Mouse (Mus musculus) left cerebral cortex, postnatal 10 days (tissue): Measurements from ENCODE around the gene Fam98a. TPM values are rescaled to one million over a fixed set of nuclear protein-coding genes. Genes with fewer than 3 reads are reported as not detected.

Experiments used
- DNase-seq, 2 experiments: peaks; one replicate each; pipeline ENCODE4 v3.0.0; 2021 to 2022; ENCODE audit warnings: low spot score in 2 of 2, mixed read lengths in 1 of 2; ENCODE audit errors: extremely low spot score in 1 of 2
- intact Hi-C: fragments of 180-260 bp; cut with DNase I; formaldehyde crosslinking; loops from one replicate; pipeline ENCODE4 v1.15.1; 2025
- total RNA-seq, 2 experiments: library from RNA; stranded (reverse); gene quantifications; 2 replicates each; pipeline ENCODE4 v1.2.3; 2021

Fam98a gene
- total RNA-seq, 2 experiments from 2014 or later: 52.9 to 61.7 TPM

GRCm38 (mm10) chr17:75529222-75529935 is 22.4 kb downstream of the Fam98a start:
- DNase-seq: no peak
- intact Hi-C loops: no loop called here

DNA sequence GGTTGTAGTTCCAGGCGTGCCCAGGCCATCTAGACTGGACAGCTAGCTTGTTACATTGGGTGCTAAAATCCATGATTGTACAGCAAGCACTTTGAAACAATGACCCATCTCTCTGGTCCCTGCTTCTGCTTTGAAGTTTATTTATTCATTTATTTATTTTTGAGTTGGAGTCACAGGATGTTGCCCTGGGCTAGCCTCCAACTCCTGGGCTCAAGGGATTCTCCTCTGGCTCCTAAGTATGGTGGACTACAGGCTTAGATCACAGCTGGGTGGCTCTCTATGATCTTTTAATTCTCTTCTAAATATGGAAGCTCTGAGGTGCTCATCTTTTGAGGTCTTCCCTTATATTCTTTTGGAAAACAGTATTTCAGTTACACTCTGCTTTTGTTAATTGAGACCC is 25.3 kb downstream of the Fam98a start:
- intact Hi-C loops: no loop called here

DNA sequence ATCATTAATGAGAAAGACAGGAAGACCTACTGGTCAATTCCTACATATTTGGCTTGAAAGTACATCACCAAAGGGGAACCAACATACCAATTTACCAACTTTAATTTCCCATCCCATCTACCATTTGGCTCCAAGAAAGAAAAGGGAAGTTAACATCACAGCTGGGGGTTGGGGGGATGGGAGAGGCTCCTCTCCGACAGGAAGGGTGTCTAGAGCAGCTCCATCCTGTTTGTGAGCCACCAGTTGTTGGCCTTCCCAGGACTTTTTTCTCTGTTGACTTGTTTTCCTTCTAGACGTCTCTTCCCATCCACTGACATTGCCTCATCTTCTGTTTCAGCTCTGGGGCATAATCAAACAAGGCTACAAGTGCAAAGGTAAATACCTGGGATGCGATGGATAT is 27.9 kb downstream of the Fam98a start:
- DNase-seq: peak in 1 of 2 experiments; percentile 85
- intact Hi-C loops: no loop called here

More for the DNA sequence above, 25.3 kb downstream of the Fam98a start:
- peak in 1 of 2 experiments; percentile 69 for DNase-seq

DNA sequence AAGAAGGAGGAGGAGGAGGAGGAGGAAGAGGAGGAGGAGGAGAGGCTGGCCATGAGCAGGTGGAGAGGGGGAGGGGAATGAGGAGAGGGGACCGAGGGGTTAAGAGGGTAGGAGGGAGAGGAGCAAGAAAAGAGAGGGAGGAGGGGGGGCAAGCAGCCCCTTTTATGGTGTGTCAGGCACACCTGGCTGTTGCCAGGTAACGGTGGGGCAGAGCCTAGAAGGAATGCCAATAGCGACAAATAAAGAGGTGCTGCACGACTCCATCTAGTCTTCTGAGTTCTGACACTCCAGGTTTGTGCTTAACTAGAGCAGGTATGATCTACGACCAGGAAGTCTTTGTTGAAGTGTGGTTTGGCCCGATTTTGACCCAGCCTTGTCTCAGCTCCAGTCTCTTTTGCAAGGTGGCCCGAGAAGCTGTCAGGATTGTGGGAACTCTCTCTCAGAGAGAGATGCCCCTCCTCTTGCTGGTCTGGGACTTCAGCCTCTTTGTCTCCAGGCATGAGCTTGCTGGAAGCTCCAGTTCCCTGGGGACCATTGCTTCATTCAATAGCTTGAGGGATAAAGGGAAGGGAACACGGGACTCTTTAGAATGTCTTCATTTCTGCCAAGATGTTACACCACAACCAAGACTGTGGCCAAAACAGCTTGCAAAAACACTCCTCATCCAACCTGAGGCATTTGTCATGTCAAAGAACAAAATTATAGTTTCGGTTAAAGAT is 29.2 kb downstream of the Fam98a start:
- DNase-seq: no peak
- intact Hi-C loops: no loop called here

- DNase-seq: no peak
- intact Hi-C loops: no loop called here
Measured at GRCm38 (mm10) chr17:75521236-75521842, 30.4 kb downstream of the Fam98a start.

GRCm38 (mm10) chr17:75519239-75519900 is 32.4 kb downstream of the Fam98a start:
- DNase-seq: no peak
- intact Hi-C loops: no loop called here

- DNase-seq: no peak
- intact Hi-C loops: no loop called here
Measured at GRCm38 (mm10) chr17:75518181-75518901, 33.4 kb downstream of the Fam98a start.

GRCm38 (mm10) chr17:75516591-75516990 is 35.2 kb downstream of the Fam98a start:
- DNase-seq: no peak
- intact Hi-C loops: no loop called here

DNA sequence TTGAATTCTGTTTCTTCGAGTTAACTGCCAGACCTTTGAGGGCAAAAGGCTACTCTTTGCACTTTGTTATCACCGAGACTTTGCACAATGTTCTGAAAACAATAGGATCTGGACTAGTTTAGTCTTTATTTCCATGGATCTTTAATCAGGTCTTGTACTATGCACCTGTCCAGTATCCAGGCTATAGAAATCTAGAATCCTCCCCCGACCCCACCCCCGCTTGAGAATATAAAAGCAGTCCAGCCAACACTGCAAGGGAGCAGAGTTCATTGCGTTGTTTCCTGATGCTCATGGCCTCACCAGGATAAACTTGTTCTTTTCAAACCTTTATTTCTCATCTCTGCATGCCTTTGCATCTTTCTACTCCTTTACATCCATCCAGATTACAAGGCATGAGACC is 42.5 kb downstream of the Fam98a start:
- DNase-seq: no peak
- intact Hi-C loops: no loop called here

- intact Hi-C loops: no loop called here
- no peak for DNase-seq
Measured at GRCm38 (mm10) chr17:75506708-75507641, 44.8 kb downstream of the Fam98a start.

GRCm38 (mm10) chr17:75506097-75506675 is 45.6 kb downstream of the Fam98a start:
- no peak for DNase-seq
- intact Hi-C loops: no loop called here

- intact Hi-C loops: no loop called here
- DNase-seq: no peak
Measured at GRCm38 (mm10) chr17:75505053-75505452, 46.7 kb downstream of the Fam98a start.

- no peak for DNase-seq
- intact Hi-C loops: no loop called here
Measured at GRCm38 (mm10) chr17:75503031-75503430, 48.7 kb downstream of the Fam98a start.

- intact Hi-C loops: no loop called here
- no peak for DNase-seq
Measured at GRCm38 (mm10) chr17:75498241-75498651, 53.5 kb downstream of the Fam98a start.

DNA sequence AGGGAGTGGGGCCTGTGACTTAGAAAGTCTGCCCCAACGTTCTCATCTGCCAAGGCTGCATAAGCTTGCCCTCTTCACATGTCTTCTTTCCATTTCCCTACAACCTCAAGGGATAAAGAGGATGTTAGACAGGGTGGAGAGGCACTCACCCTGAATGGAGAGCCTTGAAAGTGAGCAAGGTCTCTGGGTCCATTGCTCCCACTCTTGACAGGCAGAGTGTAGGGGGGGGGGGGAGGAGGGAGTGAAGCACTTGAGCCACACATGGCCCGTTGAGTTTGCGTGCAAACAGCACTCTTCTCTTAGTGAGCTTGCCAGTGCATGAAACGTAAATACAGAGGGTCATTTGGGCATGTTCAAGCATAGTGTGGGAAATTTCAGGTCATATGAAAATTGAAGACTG is 56.5 kb downstream of the Fam98a start:
- intact Hi-C loops: no loop called here
- DNase-seq: no peak
